Mouse (Mus musculus) T-helper 17 cell (primary cell): ENCODE results near the gene Gm3373.
"Not testable (repeated sequence)": the region's sequence is repeated elsewhere in the genome, so short reads cannot be mapped to it uniquely, and the experiment has no call there.

Experiments
- in situ Hi-C, 2 experiments: fragments of 300-600 bp; cut with MboI, MseI; formaldehyde crosslinking; loops; 1 replicate in 1 of 2; 2 replicates in 1 of 2; pipeline ENCODE4 v1.15.1; 2025; ENCODE audit warnings: high pct_unique_total_duplicates in 2 of 2

Gene Gm3373

DNA sequence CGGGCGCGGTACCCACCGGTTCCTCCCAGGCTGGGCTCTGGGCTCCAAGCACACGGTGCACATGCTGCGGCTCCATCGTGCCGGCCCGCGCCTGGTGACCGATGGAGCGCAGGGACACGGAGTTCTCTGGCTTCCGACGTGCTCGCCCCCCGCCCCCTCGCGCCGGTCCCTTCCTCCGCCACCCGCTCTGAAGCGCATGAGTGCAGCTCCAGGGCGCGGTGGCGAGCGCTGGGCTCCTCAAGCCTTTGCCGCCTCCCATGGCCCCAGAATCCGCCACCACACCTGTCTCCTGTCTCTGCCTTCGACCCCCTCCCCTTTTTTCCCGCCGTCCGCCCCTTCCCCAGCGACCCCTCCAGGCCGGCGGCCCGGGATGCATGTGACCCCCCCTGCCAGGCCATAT, at the start of gene Gm3373:
Gm3373 (minus strand) TSS at position 101 of the 400 bp plus-strand sequence.
- in situ Hi-C loops = not testable (repeated sequence)

DNA sequence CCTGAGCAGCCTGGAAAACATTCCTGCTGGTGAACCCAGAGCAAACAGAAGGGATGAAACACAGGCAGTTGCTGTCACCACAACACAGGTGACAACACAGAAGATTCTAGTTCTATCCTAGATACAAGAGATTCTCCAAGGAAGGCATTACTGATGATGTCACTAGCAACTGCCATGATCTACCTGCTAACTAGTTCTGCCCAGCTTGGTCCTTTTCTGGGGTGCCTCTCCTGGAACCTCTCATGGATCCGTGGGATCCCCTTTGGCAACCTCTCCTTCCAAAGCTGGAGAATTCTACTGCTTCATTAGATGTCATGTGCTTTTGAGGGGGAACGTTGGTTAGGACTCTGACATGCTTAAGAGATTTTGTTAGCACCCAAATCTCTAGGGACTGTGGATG, 54.0 kb downstream of the Gm3373 start, which contains the start of gene Gm9603:
Gm9603 (minus strand) TSS at position 101 of the 400 bp plus-strand sequence.
- in situ Hi-C loops = loop anchor here in 1 of 2 experiments (25.0 kb wide), 2 partner anchors 525 to 1425 kb away; partner anchors contain the start of gene Gm21560
